Mouse (Mus musculus) urinary bladder, postnatal 4 days (tissue): Measurements from ENCODE around the gene Dand5.

Experiments used
- DNase-seq, 2 experiments: peaks; one replicate each; pipeline ENCODE4 v3.0.0; 2021 to 2022; ENCODE audit warnings: low spot score in 2 of 2

Gene Dand5

DNA sequence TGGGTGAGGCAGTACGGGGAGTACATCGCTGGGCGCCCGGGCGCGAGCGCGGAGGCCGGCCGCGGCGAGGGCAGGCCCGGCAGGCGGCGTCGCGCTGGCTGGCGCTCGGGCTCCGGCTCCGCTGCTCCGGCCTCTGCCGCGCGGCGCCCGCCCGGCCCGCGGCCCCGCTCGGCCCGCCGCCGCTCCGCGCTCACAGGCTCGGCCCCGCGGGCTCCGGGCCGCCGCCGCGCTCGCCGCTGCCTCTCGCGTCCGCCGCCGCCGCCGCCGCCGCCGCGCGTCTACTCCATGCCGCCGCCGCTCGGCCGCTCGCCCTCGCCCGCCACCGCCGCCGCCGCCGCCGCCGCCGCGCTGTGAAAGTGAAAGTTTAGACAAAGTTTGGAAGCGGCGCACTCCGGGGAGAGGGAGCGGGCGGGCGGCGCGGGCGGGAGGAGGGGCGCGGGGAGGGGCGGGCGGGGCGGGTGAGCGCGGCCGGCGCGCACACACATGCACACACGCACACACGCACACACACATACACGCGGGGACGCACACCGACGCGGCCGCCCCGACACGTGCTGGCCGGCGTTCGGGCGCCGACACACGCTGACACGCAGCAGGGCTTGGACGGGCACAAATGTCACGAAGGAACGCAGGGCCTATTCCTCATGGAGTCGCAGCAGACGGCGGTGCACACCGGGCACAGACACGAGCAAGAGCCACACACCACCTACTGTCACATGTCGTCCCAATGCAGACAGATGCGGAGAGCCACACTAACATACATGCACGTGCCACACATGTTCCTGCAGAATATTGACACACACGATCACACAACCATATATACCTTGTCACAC lies 22.4 kb downstream of the Dand5 start, which contains the start of gene Nfix:
Gene Nfix (minus strand): TSS at position 346 of the 833 bp plus-strand sequence.
- DNase-seq, result peak; percentile 64 to 81

DNA sequence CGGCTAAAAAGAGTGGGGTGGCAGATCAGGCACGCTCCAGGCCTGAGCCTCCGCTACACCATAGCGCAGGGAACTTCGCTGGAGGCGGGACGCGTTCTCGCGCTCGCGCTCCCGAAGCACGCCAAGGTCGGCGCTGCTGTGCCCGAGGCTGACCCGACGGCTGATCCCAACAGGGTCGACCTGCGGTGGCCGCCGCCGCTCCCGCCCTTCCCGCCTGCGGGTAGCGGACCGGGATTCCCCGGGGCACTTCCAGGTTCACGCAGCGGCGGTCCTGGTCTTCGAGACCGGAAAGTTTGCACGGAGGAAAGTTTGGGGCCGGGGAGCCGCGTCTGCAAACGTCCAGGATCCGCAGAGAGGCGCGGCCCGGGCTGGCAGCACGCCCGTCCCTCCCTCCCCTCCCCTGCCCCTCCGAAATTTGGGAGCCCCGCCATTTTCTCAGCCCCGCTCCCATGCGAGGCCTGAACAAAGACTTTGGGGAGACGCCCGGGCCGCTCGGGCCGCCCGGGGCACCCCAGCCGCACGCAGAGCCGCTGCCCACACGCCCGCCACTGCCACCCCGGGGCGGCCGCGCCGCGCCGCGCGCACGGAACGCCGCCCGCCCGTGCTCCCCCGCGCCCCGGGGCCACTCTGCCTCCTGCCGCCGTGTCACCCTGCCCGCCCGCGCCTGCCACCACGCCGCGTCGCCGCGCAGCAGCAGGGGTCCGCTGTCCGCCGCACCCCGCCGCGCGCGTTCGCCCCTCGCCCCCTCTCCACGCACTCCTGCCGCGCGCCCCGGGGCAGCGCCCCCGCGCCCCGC lies 23.3 kb downstream of the Dand5 start:
- DNase-seq, result peak in 1 of 2 experiments; percentile 65

DNA sequence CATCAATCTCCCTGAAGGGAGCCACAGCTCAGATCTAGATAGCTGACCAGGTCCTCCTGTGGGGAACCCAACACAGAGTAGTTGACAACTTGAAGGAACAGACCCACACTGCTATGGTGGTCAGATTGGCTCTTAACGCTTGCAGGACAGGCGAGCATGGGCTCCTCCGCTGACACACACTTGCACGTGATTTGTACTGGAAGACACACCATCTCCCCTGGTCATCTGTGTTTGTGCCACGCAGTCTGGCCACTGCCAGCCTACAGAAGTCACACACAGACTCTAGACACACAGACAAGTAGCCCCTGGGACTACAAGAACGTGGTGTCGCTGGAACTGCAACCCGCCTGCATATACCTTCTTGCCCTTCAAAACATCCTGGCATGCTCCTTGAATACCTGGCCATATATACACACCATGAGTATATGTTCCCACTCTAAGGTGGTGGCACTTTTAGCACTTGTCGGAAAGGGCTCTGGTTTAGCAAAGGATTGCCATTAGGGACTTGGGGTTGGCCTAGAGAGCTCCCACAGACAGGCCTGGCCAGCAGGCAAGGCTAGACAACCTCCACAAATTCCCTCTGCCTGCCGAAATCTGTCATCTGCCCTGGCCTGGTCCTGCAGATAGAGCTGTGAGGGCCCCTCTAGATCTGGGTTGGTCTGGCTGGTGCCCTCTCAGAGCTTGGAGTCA lies 24.0 kb downstream of the Dand5 start:
- no peak for DNase-seq

DNA sequence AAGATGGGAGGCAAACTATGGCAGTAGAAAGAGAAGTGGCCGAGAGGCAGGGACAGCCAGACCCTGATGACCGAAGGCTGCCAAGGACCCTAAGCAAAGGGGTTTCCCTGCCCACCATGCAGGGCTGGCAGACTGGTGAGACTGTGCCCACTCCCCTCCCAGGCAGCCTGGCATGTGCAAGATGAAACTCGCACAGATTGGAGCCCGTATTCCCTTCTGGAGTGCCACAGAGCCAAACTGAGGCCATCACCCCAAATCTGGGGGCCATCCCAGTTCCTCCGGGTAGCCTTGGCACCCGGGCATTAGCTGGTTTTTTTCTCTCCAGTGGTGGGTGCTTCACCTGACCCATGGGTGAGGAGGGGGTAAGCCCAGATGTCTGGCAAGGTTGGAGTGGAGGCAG lies 24.7 kb downstream of the Dand5 start:
- DNase-seq, result no peak

DNA sequence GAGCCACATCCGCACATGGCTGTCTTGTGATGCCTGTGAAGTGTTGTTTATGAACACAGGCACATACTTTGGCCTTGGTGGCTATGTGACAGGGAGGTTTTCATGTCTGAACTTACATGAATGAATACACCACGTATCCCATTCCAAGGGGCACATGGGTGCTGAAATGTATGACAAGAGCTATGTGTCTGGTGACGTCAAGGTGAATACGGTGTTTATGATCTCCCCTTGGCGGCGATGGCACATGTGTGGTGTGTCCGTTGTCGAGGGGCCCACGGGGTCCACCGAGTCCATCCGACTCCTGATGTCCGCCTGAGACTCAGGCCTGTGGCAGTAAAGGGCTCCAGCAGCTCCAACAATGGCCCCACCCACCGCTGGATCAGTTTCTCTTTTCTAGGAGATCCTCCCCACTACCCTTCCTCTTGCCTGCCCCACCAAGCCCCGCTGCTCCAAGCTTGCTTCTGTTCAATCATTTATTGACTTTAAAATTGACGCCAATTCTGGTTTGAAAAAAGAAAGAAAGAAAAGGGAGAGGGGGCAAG lies 25.3 kb downstream of the Dand5 start:
- no peak for DNase-seq

DNA sequence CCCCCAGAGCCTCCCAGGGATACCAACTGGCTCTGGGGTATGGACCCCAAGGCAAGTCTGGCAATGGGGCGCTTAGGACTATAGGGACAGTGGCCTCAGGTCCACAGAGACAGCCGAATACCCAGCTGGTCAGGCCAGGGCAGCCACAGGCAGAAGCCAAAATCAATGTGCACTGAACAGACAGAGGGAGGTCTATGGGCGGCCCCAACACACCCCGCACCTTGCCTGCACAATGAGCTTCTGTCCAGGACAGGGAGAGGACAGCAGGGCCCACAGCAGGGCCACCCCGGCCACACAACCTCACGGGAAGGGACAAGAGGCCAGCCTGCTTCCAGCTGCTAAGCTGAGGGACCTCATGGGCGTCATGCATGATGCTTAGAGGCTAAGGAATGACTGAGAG lies 28.1 kb downstream of the Dand5 start:
- DNase-seq, result no peak

DNA sequence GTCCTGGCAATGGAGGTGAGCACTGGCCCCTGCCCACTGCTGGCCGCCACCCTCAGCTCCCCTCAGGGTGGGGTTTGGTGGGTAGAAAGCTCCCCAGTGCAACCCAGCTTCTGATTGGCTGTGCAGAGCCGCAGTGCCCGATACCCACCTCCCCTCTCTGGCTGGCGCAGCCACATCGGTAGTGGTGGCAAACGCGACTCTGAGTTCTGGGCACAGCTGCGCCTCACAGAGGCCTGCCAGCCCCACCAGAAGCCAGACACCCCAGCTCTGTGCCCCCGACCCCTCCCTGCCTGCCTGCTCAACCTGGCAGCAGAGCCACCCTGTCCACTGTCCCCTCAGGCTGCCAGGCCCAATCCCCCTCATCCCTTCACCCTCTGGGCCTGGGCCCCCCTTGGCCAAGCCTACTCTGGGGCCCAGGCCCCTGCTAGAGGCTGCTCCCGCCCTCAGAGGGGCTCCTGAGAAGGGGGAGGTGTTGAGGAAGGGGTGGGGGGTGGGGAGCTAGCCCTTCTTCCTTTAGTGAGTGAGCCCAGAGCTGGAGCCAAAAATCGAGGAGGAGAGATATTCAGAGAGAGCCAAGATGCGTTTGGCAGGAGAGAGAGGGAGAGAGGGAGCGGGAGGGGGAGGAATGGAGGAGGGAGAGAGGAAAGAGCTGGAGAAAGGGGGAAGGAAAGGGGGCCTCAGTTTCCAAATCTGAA lies 28.7 kb downstream of the Dand5 start:
- DNase-seq, result peak in 1 of 2 experiments; percentile 57

DNA sequence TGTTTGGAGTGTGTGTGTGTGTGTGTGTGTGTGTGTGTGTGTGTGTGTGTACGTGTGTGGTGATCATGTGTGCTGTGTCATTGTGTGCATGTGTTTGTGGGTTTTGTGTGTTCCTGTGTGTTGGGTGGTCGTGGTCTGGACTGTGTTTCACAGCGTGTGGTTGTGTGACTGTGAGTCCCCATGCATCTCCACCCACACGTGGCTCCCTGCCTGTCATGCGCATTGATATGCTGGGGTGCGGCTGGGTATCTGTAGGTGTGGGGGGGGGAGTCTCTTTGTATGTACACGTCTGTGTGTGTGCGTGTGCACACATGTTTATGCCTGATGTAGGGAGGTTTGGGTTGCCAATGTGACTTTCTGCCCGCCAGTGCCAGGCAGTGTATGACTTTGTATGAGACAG lies 29.5 kb downstream of the Dand5 start:
- DNase-seq, result peak in 1 of 2 experiments; percentile 13

DNA sequence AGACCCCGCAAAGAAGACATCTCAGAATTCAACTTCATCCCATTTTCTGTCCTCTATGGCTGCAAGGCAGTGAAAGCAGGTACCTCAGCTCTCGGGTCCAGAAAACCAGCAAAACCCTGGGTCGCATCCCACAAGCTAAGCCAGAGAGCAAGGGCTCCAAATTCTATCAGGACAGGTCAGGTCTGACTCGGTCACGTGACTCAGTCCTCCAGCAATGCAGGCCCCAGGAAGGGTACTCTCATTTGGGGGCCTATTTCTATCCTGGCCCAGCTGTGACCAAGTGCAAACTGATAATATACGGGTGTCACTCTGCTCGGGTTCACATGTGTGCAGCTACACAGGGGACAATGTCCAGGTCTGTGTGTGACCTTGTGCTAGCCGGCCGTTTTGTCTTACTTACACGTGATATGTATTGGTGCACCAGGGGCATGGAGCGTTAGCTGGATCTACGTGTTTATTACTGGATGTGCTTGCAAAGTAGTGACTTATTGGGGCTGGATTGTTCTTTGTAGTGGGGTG lies 30.1 kb downstream of the Dand5 start:
- no peak for DNase-seq

DNA sequence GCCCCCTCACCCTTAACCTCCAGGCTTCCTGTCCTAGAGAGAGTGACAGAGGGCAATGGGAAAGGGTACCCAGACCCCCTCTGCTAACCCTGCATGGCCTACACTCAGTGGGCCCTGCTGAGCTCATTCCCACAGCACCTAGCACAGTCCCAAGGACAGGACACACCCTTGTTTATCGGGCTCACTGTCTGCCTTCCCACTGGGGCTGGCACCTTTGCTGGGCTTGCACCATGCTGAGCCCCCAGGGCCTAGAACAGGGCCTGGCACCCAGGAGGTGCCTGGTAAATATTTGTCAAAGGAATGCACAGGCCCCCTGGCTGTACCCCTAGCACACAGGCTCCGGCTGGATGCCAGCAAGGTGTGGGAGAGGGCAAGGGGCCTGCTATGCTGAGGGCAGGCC lies 32.1 kb downstream of the Dand5 start:
- DNase-seq, result no peak

DNA sequence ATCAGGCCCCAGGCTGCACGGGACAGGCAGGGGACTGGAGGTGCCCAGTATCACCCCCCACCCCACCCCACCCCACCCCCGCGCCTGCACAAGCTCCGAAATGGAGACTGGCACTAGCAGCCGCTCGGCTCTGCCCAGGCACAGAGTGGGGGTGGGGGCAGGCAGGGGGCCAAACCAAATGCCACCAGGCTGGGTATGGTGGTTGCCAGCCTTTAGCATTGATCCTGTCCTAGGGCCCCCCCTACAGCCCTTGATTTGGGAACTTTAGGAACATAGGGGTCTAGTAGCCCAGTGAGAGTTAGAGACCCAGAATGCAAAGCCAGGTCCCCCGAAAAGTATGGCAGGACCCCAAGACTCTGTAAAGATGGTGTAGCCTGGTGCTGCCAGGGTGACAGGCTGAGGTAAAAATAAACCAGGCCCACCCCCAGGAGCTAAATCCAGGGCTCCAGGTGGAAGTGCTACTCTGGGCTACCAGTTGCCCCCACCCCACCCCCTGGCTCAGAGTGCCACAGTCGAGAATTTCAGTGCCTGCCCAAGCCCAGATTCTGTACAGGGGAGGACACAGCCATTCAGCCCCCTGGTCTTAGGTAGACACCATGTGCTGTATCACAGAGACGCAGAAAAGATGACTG lies 32.7 kb downstream of the Dand5 start:
- DNase-seq, result no peak

DNA sequence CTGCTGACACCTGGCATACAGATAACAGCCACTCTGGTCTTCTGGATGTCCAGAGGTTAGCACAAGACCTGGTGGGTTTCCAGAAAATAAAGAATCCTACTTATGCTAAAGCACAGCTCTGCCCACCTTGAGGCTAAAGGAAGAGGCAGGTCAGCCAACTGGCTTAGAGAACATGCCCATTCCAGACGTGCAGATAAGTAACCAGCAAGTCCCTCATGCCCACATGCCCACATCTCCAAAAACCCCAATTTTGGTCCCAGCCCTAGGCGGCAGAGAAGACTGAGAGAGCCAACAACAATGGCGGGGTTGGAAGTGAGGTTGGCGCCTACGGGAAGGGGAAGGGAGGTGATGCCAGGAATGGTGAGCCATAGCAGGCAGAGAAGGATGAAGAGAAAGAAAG lies 33.3 kb downstream of the Dand5 start:
- DNase-seq, result no peak

DNA sequence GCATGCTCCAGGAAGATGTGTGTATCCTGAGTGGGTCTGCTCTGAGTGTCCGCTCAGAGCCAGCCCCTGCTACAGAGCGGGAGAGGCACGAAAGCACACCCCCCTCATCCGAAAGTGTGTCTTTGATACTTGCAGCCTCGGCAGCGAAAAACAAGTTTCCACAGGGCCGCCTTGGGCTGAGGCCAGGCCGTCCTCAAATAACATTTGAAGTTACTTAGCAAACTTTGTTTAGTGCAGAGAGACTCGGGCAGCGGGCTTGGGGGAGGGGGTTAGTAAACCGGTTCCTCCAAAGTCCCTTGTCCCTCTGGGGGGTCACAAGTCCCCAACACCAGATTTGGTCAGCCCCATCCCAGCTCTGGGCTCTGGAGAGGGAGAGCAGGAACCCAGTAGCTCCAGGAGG lies 33.7 kb downstream of the Dand5 start:
- peak; percentile 66 to 81 for DNase-seq

DNA sequence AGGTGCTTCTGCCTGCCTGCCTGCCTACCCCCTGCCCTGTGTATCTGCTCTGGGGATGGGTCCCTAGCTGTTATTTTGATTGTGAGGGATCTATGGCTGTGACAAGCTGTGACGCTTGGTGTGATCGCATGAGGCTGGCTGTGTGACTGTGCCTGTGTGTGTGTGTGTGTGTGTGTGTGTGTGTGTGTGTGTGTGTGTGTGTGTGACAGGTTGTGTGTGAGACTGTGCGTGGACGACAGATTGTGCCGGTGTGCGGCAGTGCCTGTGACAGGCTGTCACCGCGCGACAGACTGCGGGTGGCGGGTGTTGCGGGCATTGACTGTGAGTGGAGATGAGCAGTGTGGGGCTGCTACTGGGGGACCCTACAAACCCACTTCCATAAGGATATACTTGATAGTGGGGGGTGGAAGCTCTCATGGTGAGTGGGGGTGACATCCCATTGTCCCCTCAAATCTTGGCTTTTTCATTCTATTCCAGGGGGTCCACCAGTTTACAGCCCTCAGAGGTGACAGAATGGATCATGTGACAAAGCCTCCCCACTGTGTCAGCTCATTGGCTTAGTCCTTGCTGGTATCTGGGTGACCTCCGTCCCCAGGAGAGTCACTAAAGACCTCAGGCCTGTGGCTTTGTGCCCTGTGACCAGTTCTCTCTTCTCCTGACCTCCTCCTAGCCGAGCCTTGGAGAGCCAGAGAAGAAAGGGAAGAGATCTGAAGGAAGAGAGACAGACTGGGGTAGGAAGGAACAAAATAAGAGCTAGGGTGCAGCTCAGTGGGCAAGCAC lies 34.9 kb downstream of the Dand5 start:
- DNase-seq, result no peak

DNA sequence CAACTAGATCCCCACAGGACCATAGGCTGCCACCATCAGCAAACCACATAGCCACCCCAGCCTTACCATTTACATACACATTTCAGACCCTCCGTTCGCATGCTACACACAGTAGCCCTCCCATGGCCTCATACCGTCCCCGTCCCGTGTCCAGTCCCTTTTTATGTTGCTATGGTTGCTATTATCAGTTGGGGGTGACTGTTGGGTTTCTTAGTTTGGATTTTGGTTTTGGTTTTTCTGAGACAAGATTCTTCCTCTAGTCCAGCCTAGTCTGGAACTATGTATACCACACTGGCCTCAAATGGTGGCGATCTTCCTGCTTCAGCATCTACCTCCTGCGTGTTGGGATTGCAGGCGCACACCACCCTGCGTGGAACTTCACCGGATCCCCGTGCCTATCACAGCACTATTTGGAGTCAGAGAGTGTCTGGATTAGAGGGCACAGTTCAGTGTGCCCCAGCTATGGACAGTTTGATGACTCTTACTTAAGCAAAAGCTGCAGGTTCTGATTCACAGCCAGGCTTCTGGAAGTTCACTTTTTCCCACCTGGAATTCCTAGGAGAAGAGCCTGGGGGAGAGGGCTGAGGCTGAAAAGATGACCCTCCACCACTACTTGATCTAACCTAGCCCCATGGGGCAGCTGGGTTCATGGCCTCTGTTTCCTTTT lies 35.7 kb downstream of the Dand5 start:
- DNase-seq, result no peak

DNA sequence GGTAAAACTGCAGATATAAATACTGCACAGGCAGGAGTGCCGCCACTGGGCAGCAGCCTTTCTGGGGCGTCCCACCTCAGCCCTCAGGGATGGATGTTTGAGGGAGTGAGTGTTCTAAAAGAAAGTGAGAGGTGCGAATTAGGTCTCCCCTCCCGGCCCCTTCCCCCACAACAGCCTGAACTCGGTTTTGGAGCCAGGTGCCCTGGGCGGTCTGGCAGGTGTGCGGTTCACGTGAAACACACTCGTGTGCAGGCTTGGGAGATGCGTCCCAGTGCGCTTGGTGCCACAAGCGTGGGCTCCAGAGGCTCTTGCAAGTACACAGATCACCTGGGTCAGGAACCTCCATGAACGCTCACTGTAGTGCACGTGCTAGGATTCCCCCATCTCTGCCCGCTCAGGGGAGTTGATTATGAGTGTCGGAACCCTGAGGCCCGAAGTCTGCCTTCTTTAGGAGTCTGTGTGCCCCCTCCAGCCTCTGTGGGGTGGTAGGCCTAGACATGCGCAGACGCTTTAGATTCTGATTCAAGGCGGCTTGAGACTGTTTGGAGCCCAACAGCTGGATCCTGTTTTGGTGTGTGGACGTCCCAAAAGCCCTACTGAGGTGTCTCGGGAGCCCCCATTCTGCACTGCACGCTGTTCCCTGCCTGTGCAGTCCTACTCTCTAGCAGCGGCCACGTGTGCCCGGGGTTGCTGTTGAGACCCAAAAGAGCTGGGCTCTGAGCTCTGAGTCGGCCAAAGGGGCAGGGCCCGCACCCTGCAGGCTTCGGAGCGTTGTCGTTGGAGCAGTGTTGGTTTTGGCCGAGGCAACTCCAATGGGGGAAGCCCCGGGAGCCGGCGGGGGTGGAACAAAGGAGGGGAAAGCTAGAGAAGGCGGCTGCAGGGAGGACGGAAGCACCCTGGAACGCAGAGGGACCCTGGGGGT lies 36.6 kb downstream of the Dand5 start:
- peak; percentile 71 to 80 for DNase-seq

DNA sequence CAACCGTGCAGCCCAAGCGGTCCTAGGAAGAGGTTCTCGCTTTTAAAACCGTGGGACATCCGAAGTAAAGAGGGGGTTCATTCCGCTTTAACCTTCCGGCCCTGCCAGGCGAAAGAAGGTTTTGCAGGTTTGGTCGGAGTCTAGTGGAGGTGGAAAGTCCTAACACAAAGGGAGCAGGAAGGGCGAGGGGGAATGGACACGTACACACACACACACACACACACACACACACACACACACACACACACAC lies 37.2 kb downstream of the Dand5 start:
- no peak for DNase-seq

DNA sequence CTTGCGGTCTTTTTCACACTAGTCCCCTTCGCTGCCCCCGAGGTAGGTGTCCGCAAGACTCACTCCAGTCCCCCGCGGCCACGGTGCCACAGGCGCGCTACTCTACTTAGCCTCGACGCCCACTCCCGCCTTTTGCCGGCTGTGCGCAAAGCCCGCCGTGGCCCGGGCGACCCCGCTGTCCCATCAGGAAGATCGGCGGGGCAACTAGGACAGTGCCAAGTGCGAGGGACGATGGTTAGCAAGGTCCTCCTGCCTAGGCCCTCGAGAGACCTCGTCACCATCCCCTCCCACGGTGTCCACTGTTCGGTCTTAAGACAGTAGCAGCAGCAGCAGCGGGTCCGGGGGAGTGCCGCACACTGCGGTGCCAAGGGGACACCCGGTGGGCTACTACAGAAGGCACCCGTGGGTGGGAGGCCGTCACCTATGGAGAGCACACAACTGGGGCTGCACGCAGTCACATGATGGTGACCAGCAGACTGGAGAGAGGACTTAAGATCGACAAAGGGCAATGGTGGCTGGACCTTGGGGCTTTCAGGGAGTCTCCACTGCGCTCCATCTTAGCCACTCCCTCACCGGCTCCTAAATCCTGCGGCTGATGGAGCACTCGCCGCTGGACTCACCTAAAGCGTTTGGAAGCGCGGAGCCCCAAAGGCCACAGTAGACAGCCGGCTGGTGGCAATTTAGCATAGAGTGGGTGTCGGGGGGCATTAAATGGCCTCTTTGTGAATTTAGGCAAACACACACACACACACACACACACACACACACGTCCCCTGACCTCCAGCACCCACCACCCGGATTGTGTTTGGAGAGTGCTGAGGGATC lies 37.7 kb downstream of the Dand5 start:
- DNase-seq, result no peak
